Mouse (Mus musculus): ENCODE results near the gene Ap5b1. TPM values are rescaled to one million over a fixed set of nuclear protein-coding genes. Genes with fewer than 3 reads are reported as not detected.

The Ap5b1 gene
- total and polyA plus RNA-seq, 3 experiments: 18.0 to 28.1 TPM; not detected in 1

- Histone ChIP-seq H3K9ac (ENCODE audit: control insufficient read depth, low read depth, low read length, poor library complexity, severe bottlenecking) (no peak overlapping the region), H3K79me2 (ENCODE audit: control insufficient read depth, insufficient read depth, low read length, poor library complexity) (no peaks in the 10 kb centered on the region), H3K4me1 (ENCODE audit: control insufficient read depth in 1 of 2, insufficient read depth in 2 of 2, low read length in 2 of 2) (no peaks in the 10 kb centered on the region), H3K9me3 (replicated peaks; ENCODE audit: insufficient read depth, low read length) (no peaks in the 10 kb centered on the region), H3K27ac (ENCODE audit: control insufficient read depth, low read depth, low read length) (no peak overlapping the region), H3K4me3 (ENCODE audit: control insufficient read depth in 1 of 2, insufficient read depth in 1 of 2, low read depth in 2 of 2, low read length in 2 of 2) (no peak overlapping the region), H3K36me3 (ENCODE audit: control insufficient read depth in 1 of 2, insufficient read depth in 2 of 2, low read length in 2 of 2) (no peaks in the 10 kb centered on the region), H3K27me3 (ENCODE audit: control insufficient read depth in 1 of 2, insufficient read depth in 2 of 2, low read length in 2 of 2) (no peaks in the 10 kb centered on the region)
- DNase-seq (ENCODE audit: low read depth, low spot score): no peak
- TF ChIP-seq TCF12 (IDR thresholded peaks at IDR 0.05; ENCODE audit: low read depth, low read length): no peak
- TF ChIP-seq EP300 (IDR thresholded peaks at IDR 0.05; ENCODE audit: low read depth in 1 of 2, low read length in 2 of 2): no peak
- no peak for TF ChIP-seq POLR2AphosphoS5 (IDR thresholded peaks at IDR 0.05; ENCODE audit: borderline replicate concordance, low read depth, low read length)
- TF ChIP-seq UBTF (IDR thresholded peaks at IDR 0.05; ENCODE audit: borderline replicate concordance, insufficient read depth, low read depth, low read length): no peak
- TF ChIP-seq POLR2AphosphoS2 (IDR thresholded peaks at IDR 0.05; ENCODE audit: low read length): no peak
- TF ChIP-seq MYC (IDR thresholded peaks at IDR 0.05; ENCODE audit: low read depth, low read length): no peak
- TF ChIP-seq MAX (IDR thresholded peaks at IDR 0.05; ENCODE audit: low read length): no peak
- TF ChIP-seq POLR2A (IDR thresholded peaks at IDR 0.05; ENCODE audit: control insufficient read depth in 1 of 2, insufficient read depth in 1 of 2, low read depth in 1 of 2, low read length in 2 of 2, poor library complexity in 1 of 2): no peak
- no peak for TF ChIP-seq E2F4 (IDR thresholded peaks at IDR 0.05; ENCODE audit: borderline replicate concordance, low read depth, low read length)
- TF ChIP-seq MXI1 (IDR thresholded peaks at IDR 0.05; ENCODE audit: low read depth, low read length): no peak
- no peak for TF ChIP-seq USF2 (IDR thresholded peaks at IDR 0.05; ENCODE audit: borderline replicate concordance in 1 of 2, insufficient read depth in 1 of 2, low read depth in 1 of 2, low read length in 2 of 2)
- TF ChIP-seq CHD1 (IDR thresholded peaks at IDR 0.05; ENCODE audit: low read depth, low read length): no peak
- TF ChIP-seq MAFK (IDR thresholded peaks at IDR 0.05; ENCODE audit: borderline replicate concordance, low read depth, low read length): no peak
- no peak for TF ChIP-seq NELFE (IDR thresholded peaks at IDR 0.05; ENCODE audit: low read depth, low read length)
- TF ChIP-seq ZMIZ1 (IDR thresholded peaks at IDR 0.05; ENCODE audit: low read depth, low read length): no peak
- TF ChIP-seq CHD2 (IDR thresholded peaks at IDR 0.05; ENCODE audit: low read length): no peak
- no peak for TF ChIP-seq NRF1 (IDR thresholded peaks at IDR 0.05; ENCODE audit: insufficient read depth, low read depth, low read length, poor library complexity, severe bottlenecking)
- TF ChIP-seq ZC3H11A (IDR thresholded peaks at IDR 0.05; ENCODE audit: low read depth, low read length): no peak
Observed at GRCm38 (mm10) chr19:5558770-5559169, 9.1 kb upstream of the Ap5b1 start.

GRCm38 (mm10) chr19:5559229-5559628 lies 8.6 kb upstream of the Ap5b1 start:
- Histone ChIP-seq H3K4me1 (ENCODE audit: control insufficient read depth in 1 of 2, insufficient read depth in 2 of 2, low read length in 2 of 2) (no peaks in the 10 kb centered on the region), H3K9me3 (replicated peaks; ENCODE audit: insufficient read depth, low read length) (no peaks in the 10 kb centered on the region), H3K9ac (ENCODE audit: control insufficient read depth, low read depth, low read length, poor library complexity, severe bottlenecking) (no peak overlapping the region), H3K4me3 (ENCODE audit: control insufficient read depth in 1 of 2, insufficient read depth in 1 of 2, low read depth in 2 of 2, low read length in 2 of 2) (no peak overlapping the region), H3K27me3 (ENCODE audit: control insufficient read depth in 1 of 2, insufficient read depth in 2 of 2, low read length in 2 of 2) (no peaks in the 10 kb centered on the region), H3K79me2 (ENCODE audit: control insufficient read depth, insufficient read depth, low read length, poor library complexity) (no peaks in the 10 kb centered on the region), H3K36me3 (ENCODE audit: control insufficient read depth in 1 of 2, insufficient read depth in 2 of 2, low read length in 2 of 2) (no peaks in the 10 kb centered on the region), H3K27ac (ENCODE audit: control insufficient read depth, low read depth, low read length) (no peak overlapping the region)
- TF ChIP-seq RCOR1 (IDR thresholded peaks at IDR 0.05; ENCODE audit: low read depth, low read length): no peak
- no peak for TF ChIP-seq ETS1 (IDR thresholded peaks at IDR 0.05; ENCODE audit: low read depth, low read length)
- TF ChIP-seq TCF12 (IDR thresholded peaks at IDR 0.05; ENCODE audit: low read depth, low read length): no peak
- TF ChIP-seq UBTF (IDR thresholded peaks at IDR 0.05; ENCODE audit: borderline replicate concordance, insufficient read depth, low read depth, low read length): no peak
- no peak for DNase-seq (ENCODE audit: low read depth, low spot score)
